Mouse (Mus musculus) liver, embryonic 14.5 days (tissue): ENCODE measurements around the gene Pqlc2.

Source experiments
- CTCF ChIP-seq: IDR thresholded peaks from 2 replicates; pipeline ENCODE4 v1.5.1; 2016; ENCODE audit warnings: antibody characterized with exemption, low read depth, control low read depth
- EP300 ChIP-seq: IDR thresholded peaks from 2 replicates; pipeline ENCODE4 v1.6.1; 2016; ENCODE audit warnings: antibody characterized with exemption, low read depth

DNA sequence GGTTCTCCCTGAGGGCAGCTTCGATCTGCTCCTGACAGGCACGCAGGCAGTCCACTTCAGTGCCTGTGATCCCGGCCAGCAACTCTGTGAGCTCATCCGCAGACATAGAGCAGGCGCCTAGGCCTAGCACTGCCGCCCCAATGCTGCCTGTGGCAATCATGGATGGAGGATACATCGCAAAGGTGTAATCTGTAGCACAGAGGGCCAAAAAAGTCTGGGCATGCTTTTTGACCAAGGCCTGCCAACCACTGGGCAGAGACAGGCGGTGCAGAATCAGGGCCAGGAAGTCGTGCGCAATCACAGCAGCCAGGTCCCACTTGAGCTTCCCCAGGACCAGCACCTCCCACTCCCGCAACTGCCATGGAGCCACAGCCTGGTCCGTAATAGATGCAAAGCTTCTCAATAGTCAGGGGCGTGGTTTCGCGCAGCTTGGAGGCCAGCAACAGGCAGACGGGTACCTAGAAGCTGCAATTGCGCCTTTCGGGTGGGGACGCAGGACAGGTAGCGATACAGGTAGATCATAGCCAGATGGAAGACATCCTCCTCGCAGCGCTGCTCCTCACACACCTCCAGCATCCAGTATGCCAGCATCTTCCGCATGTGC is 35.0 kb upstream of the Pqlc2 start:
- TF ChIP-seq CTCF (no peak), EP300 (no peak)
